Mouse (Mus musculus) 416B (cell line): ENCODE results near the gene Myo15b.

Experiments
- DNase-seq: peaks from one replicate; pipeline ENCODE4 v3.0.0; 2011; ENCODE audit warnings: low read depth

The Myo15b gene

DNA sequence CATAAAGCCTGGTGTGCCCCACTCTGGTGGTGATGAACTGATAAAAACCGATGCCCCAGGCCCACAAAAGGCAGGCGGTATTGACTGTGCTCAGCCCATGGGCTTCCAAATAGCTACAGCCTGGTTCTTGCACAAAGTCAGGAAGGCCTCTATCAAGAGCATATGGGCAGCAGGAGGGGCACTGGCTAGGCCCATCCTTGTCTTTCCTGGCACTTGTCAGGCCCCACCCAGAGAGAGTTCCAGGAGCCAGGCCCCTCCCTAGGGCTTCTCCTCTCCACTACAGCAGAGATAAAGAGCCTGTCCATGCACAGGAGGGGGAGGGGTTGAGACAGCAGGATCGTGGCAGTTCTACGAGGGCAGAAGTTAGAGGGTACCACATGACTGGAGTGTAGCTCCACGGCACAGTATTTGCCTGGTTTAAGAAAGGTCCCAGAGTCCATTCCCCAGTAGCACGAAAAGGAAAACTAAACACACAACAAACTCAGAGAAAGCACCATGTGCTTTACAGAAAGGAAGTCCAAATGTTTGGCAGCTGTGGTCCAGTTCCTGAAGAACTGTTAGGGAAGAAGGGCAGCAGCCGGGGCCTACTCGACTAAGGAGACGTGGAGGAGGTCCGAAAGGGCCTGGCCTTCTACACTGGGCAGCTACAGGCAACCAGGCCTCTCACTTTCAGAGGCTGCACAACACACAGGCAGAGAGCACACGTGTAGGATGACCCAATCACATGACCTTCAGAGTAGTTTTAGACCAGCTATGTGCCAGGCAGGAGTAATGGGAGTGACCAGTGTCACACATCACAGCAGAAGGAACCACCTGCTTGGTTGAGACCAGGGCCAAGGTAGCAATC is 45.4 kb downstream of the Myo15b start:
- DNase-seq: no peak

DNA sequence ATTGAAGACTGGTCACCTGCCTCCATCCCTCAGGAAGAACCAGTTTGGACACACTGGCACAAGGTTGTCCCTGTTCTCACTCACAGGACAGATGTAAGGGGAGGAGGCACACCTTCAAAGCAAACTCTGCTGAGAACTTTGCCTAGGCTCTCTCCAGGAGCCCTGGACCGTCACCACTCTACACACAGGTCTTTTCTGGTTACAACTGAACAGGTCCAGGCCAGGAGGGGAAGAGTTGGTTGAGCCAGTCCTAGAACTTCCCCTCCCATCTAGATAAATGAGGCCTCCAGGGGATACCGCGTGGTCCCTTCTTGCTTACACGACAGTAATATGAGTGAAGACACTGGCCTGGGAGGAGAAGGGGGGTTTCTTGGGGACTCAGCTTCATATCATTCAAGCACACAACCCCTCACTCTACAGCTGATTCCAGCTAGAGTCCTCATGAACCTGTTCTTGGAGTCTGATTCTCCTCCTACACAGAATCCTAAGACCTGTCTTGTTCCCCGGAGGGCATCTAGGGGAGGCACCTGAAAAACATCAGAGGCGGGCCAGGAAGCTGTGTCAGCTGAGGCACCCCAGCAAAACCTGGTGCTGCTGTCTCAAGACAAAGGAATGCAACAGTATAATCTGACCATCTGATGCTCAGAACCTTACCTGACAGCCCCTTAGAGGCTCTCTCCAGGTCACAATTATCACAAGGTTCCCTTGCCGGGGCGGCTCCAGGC is 46.2 kb downstream of the Myo15b start:
- no peak for DNase-seq

DNA sequence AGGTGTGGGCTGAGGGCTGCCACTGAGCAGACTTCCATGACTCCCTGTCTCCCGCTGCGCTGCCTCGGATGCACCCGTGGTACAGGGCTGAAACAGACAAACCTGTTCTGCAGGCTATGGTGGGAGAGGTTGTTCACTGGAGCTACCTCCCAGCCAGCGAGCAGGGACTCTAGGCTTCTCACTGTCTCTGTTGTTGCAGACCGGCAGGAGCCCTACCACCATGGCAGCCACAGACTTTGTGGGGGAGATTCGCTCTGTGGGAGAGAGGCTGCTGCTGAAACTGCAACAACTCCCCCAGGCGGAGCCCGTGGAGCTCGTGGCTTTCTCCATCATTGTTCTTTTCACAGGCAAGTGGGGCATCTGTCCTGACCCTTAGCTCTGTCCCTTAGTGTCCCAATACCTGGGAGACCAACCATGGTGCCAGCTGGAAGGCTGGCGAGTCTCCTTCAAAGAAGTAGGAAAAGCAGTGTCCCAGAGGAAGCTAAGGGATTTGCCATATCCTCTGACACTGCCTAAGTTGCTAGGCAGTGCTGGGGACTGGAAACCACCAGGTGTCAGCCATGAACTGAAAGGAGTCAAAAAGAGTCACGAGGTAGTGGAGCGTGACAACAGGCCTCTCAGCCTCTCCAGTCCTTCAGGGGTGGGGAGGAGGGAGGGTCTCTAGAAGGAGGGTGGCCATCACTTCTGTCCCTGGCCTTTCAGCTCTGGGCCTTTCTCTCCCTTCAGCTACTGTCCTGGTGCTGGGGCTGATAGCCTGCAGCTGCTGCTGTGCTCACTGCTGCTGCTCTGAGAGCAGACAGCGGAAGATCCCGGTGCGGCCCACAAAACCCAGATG is 47.0 kb downstream of the Myo15b start:
- no peak for DNase-seq

DNA sequence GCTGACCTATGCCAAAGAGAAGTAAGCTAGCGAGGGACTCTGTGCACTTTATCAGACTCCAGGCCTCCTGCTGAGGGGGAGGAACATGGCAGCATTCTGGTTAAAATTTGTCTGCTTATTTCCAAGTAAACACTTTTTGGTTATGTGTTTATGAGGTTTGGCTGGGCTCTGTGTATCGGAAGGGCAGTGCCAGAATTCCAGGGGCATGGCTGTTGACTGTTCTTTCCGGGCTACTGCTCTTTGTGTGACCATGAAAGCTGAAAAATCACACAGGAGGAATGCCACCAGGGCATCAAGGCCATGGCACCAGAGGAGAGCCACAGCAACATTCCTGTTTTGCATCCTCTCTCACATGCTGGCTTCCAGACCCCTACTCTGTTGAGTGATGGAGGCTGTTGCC is 47.9 kb downstream of the Myo15b start:
- DNase-seq: no peak

DNA sequence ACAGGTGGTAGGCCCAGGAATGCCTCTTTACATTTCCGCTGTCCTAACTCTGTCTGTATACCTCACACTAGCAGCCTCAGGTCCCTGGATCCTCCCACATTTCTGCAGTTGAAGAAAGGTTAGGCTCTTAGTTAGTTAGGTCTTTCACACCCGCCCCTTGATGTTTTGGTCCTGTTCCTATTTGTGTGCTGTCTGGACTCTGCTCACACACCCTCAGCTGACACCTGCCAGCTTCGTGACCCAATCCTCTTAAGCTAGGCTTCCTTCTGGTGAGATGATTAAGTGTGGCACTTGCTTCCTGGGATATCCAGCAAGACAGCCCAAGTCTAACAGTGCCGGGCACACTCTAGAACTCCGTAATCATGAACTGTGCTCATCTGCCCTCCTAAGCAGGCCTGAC is 48.3 kb downstream of the Myo15b start:
- no peak for DNase-seq

DNA sequence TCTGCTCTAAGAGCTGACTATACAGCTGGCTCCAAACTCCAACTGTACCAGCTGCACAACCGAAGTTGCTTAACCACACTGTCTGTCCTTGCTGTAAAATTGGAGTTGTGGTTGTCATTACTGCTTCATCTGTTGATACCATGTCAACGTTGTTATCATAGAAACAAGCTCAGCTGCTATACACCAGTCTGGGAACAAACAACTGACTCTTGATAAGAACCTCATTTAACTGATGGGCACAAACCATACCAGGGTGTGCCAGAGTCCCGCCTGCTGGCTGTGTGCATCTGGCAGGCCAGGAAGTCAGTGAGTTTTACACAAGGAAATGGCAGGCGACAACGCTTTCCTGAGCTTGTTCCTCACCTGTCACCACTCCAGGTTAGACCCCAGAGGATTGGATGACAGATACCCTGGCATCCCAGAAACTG is 52.9 kb downstream of the Myo15b start:
- peak; percentile 24 for DNase-seq

DNA sequence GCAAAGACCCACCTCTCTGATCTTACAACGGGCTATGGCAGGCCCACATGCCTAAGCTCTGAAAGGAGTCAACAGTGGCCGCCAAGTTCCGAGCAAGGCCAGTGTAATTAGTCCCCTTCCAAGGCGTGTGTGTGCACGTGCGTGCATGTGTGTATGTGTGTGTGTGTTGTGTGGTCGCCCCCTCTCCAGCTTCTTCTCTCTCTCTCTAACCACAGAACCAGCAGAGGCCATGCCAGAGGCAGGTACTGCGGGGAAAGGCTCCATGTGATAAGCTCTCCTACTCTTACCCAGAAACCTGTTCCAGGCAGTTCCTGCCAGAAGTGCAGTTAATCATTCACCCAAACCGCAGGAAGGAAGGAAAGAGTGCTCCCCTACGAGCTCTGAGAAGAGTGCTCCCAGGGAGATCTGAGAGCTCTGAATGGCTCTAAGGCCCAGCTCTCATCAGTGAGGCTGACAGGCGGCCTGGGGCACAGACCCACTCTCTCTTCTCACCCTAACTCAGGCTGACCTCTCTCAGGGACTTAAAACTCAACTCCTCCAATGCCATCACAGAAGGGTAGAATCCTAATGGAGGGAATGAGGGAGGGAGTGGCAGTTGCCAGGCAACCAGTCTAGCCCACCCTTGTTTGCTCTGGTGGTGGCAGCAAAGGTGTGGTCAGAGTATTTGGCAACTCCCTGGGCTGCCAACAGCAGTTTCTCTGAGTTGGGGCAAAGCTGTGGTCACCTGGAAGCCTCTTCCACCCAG is 53.6 kb downstream of the Myo15b start, which contains the start of gene Smim6:
Gene Smim6 (plus strand): TSS at position 386 of the 745 bp plus-strand sequence.
- peak; percentile 51 for DNase-seq

DNA sequence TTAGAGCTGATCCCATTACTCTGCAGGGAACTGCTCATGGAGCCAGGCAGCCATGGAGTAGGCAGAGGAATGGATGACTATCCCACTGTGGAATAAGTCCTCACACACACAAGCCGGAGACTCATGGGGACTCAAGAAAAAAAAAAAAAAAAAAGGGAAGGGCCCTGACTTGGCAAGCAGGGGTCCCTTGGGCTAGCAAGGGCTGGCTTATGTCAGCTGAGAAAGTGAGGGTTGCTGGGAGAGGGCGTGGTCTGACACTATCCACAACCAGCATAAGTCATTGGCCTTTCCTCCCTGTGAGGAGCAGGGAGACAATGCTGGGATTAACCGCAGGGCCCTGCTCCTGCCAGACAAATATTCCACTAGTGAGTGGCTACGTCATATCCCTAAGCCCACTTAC is 58.4 kb downstream of the Myo15b start:
- no peak for DNase-seq

DNA sequence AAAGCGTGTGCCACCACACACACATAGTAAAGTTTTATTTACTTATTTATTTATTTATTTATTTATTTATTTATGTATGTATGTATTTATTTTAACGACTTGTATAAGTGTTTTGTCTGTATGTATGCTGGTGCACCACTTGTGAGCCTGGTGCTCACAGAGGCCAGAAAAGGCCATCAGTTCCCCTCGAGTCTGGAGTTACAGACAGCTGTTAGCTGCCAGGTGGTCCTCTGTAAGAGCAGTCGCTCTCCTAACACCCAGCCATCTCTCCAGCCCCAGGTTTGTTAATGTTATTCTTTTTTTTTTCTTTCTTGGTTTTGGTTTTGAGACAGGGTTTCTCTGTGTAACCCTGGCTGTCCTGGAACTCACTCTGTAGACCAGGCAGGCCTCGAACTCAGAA is 60.4 kb downstream of the Myo15b start:
- DNase-seq: no peak

DNA sequence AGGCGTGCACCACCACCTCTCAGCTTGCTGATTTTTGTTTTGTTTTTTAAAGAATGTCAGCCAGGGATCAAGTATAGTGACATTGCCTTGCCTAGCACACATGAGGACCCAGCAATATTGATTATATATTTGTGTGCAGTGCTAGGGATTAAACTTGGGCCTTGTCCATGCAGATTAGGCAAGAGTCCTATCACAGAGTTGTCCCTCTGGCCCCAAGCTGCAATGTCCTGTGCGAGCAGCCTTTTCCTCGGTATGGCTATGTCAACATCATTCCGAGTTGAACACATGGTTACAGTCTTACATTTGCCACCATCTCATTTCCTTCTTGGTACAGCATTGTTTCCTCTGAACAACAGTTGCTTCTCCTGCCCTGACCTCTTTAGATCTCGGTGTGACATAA is 60.9 kb downstream of the Myo15b start:
- DNase-seq: no peak

DNA sequence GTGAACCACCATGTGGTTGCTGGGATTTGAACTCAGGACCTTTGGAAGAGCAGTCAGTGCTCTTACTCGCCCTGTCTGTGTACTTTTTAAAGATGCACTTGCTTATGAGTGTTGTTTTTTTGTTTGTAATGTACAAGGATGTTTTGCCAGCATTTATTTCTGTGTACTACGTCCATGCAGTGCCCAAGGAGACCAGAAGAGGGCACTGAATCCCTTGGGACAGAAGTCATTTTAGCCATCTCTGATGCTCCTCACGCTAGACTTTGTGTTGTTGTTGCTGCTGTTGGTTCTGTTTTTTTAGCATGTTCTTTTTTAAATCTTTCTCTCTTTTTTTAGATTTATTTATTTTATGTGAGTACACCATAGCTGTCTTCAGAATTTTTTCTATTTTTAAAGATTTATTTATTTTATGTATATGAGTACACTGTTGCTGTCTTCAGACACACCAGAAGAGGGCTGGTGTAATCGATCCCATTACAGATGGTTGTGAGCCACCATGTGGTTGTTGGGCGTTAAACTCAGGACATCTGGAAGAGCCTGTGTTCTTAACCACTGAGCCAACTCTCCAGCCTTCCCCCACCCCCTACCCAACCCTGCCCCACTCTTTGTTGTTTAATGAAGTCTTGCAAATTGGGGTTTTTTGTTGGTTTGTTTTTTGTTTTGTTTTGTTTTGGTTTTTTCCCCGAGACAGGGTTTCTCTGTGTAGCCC is 62.1 kb downstream of the Myo15b start:
- peak; percentile 80 for DNase-seq

DNA sequence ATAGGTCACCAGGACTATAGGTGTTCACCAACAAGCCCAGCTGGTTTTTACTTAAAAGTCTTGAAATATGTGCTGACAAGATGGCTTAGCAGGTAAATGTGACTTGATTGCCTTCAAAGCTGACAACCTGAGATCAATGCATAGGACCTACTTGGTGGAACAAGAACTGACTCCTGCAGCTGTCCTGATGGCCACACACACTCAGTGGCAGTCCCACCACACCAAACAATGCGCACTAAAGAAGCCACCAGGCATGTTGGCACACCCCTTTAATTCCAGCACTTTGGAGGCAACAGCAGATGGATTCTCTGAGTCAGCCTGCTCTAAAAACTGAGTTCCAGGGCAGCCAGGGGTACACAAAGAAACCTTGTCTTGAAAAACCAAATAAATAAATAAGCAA is 63.8 kb downstream of the Myo15b start:
- DNase-seq: no peak

DNA sequence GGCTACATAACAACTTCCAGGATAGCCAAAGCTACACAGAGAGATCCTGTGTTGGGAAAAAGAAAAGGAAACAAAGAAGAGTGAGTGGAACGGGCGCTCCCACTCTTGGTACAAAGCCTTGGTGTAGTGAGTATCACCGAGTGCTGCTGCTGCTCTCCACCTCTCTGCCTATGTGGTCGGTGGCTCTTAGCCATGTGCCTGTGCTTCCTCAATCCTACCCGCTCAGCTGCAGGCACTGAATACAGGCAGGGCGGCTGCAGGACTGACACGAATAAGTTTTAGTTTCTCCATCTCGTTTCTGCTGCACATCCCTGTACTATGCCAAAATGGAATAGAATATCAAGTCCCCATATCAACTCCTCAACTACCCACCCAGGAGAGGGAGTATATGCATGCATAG is 70.8 kb downstream of the Myo15b start:
- no peak for DNase-seq

DNA sequence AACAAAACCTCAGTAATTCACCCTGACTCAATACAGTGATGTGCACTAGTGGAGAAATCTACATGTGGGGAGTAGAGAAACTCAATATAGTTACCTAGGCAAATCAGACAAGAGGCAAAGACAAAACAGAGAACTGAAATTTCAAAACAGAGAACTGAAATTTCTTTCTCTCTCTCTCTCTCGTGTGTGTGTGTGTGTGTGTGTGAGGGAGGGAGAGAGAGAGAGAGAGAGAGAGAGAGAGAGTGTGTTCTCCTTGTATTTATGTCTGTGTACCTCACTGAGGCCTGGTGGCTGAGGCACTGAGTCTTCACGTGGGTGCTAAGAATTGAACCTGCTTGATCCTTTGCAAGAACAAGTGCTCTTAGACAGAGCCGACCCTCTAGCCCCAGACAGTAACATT is 71.6 kb downstream of the Myo15b start:
- DNase-seq: no peak

DNA sequence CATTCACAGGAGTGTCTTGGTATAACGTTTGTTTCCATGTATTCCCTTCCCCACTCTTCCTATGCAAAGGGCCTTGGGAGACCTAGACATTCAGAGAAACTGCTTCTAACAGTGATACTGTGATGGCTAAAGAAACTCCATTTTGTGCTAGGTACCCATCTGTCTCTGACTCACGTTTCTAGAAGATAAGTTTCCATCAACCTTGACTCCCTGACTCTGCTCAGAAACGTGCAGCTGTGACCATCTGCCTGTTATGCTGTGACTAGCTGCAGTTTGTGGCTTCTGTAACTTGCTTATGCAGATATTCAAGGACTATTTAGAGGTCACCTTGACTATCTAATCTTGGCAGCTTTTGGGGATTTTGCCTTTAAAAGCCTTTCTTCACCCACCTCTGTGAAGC is 73.0 kb downstream of the Myo15b start:
- DNase-seq: no peak

DNA sequence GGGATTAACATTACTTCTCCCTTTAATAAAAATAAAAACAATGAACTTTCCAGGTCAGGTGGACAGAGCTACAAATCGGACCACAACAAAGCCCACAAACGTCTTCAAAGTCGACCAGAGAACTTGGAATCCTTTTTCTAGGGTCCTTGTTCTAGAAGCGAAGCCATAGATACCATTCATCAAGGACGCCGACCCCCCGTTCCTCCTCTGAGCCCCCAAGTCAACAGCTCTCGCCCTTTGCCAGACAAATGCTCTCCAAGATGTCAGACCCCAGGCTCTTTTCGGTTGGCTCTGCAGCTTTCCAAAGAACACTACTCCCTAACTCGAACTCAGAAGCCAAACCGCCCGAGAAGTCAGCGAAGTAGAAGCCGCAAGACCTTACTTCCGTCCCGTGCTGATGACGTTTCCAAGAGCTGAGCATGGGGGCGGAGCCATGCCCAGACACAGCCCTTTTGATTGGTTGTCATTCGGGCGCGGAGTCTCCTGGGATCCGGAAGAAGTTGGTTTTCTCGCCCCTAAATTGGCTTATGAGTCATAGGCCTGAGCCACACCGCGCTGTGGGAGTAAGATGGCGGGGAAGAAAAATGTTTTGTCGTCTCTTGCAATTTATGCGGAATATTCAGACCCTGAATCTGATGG is 75.0 kb downstream of the Myo15b start, which contains the start of the genes Sap30bp and Recql5:
Gene Sap30bp (plus strand): TSS at position 175 of the 639 bp plus-strand sequence.
Gene Recql5 (minus strand): TSS at position 370 of the 639 bp plus-strand sequence.
- DNase-seq: peak; percentile 99

DNA sequence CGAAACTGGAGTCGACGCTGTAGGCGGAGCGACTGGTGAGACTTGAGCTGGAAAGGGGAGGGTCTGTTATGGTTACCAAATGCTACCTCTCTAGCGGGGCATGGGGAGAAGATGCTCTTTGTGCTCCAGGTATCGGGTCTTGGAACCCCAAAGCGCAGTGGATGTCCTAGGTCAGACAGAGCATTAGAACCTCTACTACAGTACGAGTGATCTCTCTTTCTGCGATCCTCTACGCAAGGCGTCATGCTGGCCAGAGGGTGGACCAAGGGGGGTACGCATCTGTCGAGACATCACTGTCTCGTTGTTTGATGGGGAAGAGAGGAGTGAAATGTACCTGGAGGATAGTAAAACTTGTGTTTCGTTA is 75.5 kb downstream of the Myo15b start:
- no peak for DNase-seq

DNA sequence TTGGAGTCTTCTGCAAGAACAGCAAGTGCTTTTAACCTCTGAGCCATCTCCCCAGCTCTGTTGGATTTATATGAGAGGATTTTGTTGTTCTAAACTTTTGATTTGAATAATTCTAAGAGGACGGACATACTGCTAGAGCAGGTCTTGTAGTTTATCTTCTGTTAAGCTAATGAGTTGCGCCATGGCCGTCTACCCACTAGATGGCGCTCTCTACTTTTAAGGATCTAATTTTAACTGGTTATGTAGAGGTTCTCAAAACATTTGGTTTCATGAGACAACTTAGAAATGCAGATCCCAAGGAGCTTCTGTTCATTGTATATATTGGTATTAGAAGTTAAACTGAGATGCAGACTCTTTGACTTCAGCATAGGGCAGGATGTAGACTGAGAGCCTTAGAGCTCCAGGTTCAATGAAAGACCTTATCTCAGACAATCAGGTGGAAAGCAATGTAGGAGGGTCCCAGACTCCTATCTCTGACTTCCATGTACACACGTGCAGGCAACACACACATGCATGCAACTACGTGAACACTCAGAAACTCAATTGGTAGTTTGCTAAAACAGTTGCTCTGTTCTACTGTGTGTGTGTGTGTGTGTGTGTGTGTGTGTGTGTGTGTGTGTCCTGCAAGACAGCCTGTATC is 81.6 kb downstream of the Myo15b start:
- peak; percentile 86 for DNase-seq

DNA sequence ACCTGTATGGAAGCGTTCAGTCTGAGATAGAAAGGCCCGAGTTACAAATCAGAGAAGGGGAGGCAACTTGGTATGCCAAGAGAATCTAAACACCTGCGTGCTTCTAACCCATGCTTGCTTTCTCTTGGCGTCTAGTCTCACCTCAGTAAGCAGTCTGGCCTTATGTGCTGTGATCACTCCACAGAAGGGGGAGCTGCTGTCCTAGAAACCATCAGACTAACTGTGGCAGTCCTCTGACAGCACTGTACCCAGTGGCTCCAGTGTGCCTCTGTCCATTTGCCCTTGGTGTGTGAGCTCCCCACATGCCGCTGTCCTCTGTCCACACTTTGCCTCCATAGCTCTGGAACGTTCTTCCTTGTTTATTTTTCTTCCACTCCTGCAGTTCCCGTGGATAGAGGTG is 83.8 kb downstream of the Myo15b start:
- peak; percentile 22 for DNase-seq
